Mouse (Mus musculus): ENCODE results near the gene Ythdf1.

The Ythdf1 gene

GRCm38 (mm10) chr2:180920810-180921400, at the start of gene Ythdf1:
Gene Ythdf1 (minus strand): TSS chr2:180920949.
- DNase-seq (ENCODE audit: low spot score) = peak; percentile 99

GRCm38 (mm10) chr2:180967010-180967763, 46.4 kb upstream of the Ythdf1 start, which contains the start of gene Arfgap1:
Gene Arfgap1 (plus strand): TSS chr2:180967225.
- peak; percentile 92 for DNase-seq (ENCODE audit: low spot score)

GRCm38 (mm10) chr2:180966092-180966882, 45.5 kb upstream of the Ythdf1 start:
- no peak for DNase-seq (ENCODE audit: low spot score)

- DNase-seq (ENCODE audit: low spot score) = peak; percentile 88
Measured at GRCm38 (mm10) chr2:180963956-180964355, 43.2 kb upstream of the Ythdf1 start.

- no peak for DNase-seq (ENCODE audit: low spot score)
Measured at GRCm38 (mm10) chr2:180962616-180963308, 42.0 kb upstream of the Ythdf1 start.

GRCm38 (mm10) chr2:180960187-180960586, 39.4 kb upstream of the Ythdf1 start:
- no peak for DNase-seq (ENCODE audit: low spot score)

GRCm38 (mm10) chr2:180959605-180960004, 38.9 kb upstream of the Ythdf1 start:
- no peak for DNase-seq (ENCODE audit: low spot score)

- DNase-seq (ENCODE audit: low spot score) = peak; percentile 90
Measured at GRCm38 (mm10) chr2:180954061-180955047, 33.6 kb upstream of the Ythdf1 start, which contains the start of gene Nkain4. Gene Nkain4 (minus strand): TSS chr2:180954699.

GRCm38 (mm10) chr2:180953638-180954037, 32.9 kb upstream of the Ythdf1 start:
- no peak for DNase-seq (ENCODE audit: low spot score)

GRCm38 (mm10) chr2:180952731-180953171, 32.0 kb upstream of the Ythdf1 start:
- DNase-seq (ENCODE audit: low spot score) = peak; percentile 70

GRCm38 (mm10) chr2:180949947-180950346, 29.2 kb upstream of the Ythdf1 start:
- DNase-seq (ENCODE audit: low spot score) = no peak

- no peak for DNase-seq (ENCODE audit: low spot score)
Measured at GRCm38 (mm10) chr2:180941869-180942268, 21.1 kb upstream of the Ythdf1 start.

GRCm38 (mm10) chr2:180940187-180940586, 19.4 kb upstream of the Ythdf1 start:
- DNase-seq (ENCODE audit: low spot score) = no peak

- DNase-seq (ENCODE audit: low spot score) = no peak
Measured at GRCm38 (mm10) chr2:180932418-180932817, 11.7 kb upstream of the Ythdf1 start.

GRCm38 (mm10) chr2:180928723-180929122, 8.0 kb upstream of the Ythdf1 start, which contains the start of gene Birc7:
Gene Birc7 (plus strand): TSS chr2:180929023.
- no peak for DNase-seq (ENCODE audit: low spot score)

- peak; percentile 89 for DNase-seq (ENCODE audit: low spot score)
Measured at GRCm38 (mm10) chr2:180925176-180925575, 4.4 kb upstream of the Ythdf1 start.

- DNase-seq (ENCODE audit: low spot score) = no peak
Measured at GRCm38 (mm10) chr2:180922739-180923138, 2.0 kb upstream of the Ythdf1 start.

GRCm38 (mm10) chr2:180919913-180920809, 588 bp downstream of the Ythdf1 start:
- DNase-seq (ENCODE audit: low spot score) = no peak

GRCm38 (mm10) chr2:180915886-180916433, 4.8 kb downstream of the Ythdf1 start:
- no peak for DNase-seq (ENCODE audit: low spot score)

All from embryo, embryonic 10 days (tissue).